In the genomic region with DNA sequence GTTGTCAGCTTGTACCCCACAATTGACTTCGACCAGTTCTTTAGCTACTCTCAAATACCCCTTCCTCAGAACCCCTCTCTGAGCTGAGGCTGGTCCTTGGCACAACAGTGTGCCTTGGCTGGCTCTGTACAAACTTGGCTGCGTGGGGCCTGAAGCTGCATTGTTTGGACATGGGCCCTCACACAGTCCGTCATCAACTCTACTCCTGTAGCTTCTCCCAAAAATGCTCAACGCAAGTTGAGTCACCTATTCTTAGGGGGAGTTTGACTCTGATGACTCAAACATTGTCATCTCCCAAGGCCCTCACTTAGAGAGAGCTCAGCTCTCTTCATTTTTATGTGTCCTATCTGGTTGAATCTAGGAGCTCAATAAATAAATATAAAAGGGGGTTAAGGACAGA, we compare ENCODE assay signal across 11 mouse cellular contexts. TPM values are rescaled to one million over a fixed set of nuclear protein-coding genes. Genes with fewer than 3 reads are reported as not detected.
"Had no signal": no experiment of that assay in that cellular context is flagged by ENCODE, and none has a peak within 500 bp of the region (broad histone marks: within the 10 kb centered on the region; RNA-seq: fewer than 3 reads in every experiment).

No protein-coding gene starts in this region.

- DNase-seq: lung, adult 2 months; lung, postnatal 14 days; lung, postnatal 36 days; right cerebral cortex, postnatal 14 days; right cerebral cortex, postnatal 4 days; spleen, adult 18-20 months; thymus, adult 18-20 months; thymus, postnatal 14 days; thymus, postnatal 36 days had no signal

RNA-seq across cellular contexts. Expression of a gene that starts 36.3 kb away (rescaled TPM):
- total RNA-seq: monocyte, adult 5-6 weeks; neutrophil, adult 5-6 weeks had no signal
